Mouse (Mus musculus): ENCODE measurements around the gene Nol11. TPM values are rescaled to one million over a fixed set of nuclear protein-coding genes. Genes with fewer than 3 reads are reported as not detected.

Nol11 gene
- polyA plus RNA-seq, 1 experiment from 2014 or later = 15.5 TPM

- Histone ChIP-seq H3K36me3 (ENCODE audit: insufficient read depth, low read length) (no peaks in the 10 kb centered on the region), H3K27me3 (replicated peaks; ENCODE audit: insufficient read depth, low read length) (no peaks in the 10 kb centered on the region), H3K9me3 (ENCODE audit: low read length) (no peaks in the 10 kb centered on the region), H3K4me1 (ENCODE audit: insufficient read depth, low read depth, low read length) (no peaks in the 10 kb centered on the region), H3K4me2 (replicated peaks; ENCODE audit: low read depth, low read length) (no peak overlapping the region), H3K4me3 (ENCODE audit: low read depth, low read length) (no peak overlapping the region), H3K9ac (replicated peaks; ENCODE audit: low read depth) (no peak overlapping the region), H3K27ac (ENCODE audit: low read length) (no peak overlapping the region)
- ATAC-seq (no peak), DNase-seq (ENCODE audit: low spot score) (peak; percentile 62)
- TF ChIP-seq CTCF (IDR thresholded peaks at IDR 0.05) = peak; percentile 64
- no peak for TF ChIP-seq EP300 (IDR thresholded peaks at IDR 0.05)
- 72% methylated on average over 5 of the region's 5 CpGs for WGBS
These were observed 24.6 kb upstream of the Nol11 start for GRCm38 (mm10) chr11:107213745-107214144.

GRCm38 (mm10) chr11:107209818-107210217, 20.6 kb upstream of the Nol11 start:
- H3K4me3 ChIP-seq (ENCODE audit: low read depth, low read length) = no peak overlapping the region
- H3K27me3 ChIP-seq (replicated peaks; ENCODE audit: insufficient read depth, low read length) = no peaks in the 10 kb centered on the region
- TF ChIP-seq CTCF (IDR thresholded peaks at IDR 0.05) = no peak
- no peak for TF ChIP-seq EP300 (IDR thresholded peaks at IDR 0.05)
- 78% methylated on average over 13 of the region's 13 CpGs for WGBS
- H3K27ac ChIP-seq (ENCODE audit: low read length) = no peak overlapping the region
- DNase-seq (ENCODE audit: low spot score) (no peak), ATAC-seq (no peak)
- H3K4me2 ChIP-seq (replicated peaks; ENCODE audit: low read depth, low read length) = no peak overlapping the region
- no peak overlapping the region for H3K9ac ChIP-seq (replicated peaks; ENCODE audit: low read depth)
- no peaks in the 10 kb centered on the region for H3K4me1 ChIP-seq (ENCODE audit: insufficient read depth, low read depth, low read length)
- H3K9me3 ChIP-seq (ENCODE audit: low read length) = no peaks in the 10 kb centered on the region
- H3K36me3 ChIP-seq (ENCODE audit: insufficient read depth, low read length) = no peaks in the 10 kb centered on the region

DNA sequence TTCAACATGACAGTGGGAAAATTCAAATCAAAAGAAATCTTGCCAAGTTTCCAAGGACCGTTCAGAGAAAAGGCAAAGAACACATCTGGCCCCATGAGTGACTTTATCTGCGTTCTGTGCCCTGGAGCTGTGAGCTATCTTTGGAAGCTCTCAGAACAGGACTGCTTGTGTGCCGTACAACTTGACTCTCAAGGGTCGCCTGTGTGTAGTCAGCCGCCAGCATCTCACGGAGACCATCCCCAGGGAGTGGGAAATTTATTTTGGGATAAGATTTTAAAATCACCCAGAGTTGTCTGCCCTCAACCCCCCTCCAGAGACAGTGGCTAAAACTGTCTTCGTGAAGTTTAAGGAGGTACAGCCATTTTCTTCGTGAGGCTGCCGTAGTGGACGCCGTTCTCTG, 12.6 kb upstream of the Nol11 start:
- Histone ChIP-seq H3K9ac (replicated peaks; ENCODE audit: low read depth) (no peak overlapping the region), H3K27me3 (replicated peaks; ENCODE audit: insufficient read depth, low read length) (no peaks in the 10 kb centered on the region), H3K4me1 (ENCODE audit: insufficient read depth, low read depth, low read length) (no peaks in the 10 kb centered on the region), H3K4me3 (ENCODE audit: low read depth, low read length) (no peak overlapping the region), H3K27ac (ENCODE audit: low read length) (no peak overlapping the region), H3K9me3 (ENCODE audit: low read length) (no peaks in the 10 kb centered on the region), H3K36me3 (ENCODE audit: insufficient read depth, low read length) (no peaks in the 10 kb centered on the region), H3K4me2 (replicated peaks; ENCODE audit: low read depth, low read length) (no peak overlapping the region)
- 65% methylated on average over 11 of the region's 11 CpGs for WGBS
- DNase-seq (ENCODE audit: low spot score) (no peak), ATAC-seq (no peak)
- TF ChIP-seq EP300 (IDR thresholded peaks at IDR 0.05) (no peak), CTCF (IDR thresholded peaks at IDR 0.05) (no peak)

DNA sequence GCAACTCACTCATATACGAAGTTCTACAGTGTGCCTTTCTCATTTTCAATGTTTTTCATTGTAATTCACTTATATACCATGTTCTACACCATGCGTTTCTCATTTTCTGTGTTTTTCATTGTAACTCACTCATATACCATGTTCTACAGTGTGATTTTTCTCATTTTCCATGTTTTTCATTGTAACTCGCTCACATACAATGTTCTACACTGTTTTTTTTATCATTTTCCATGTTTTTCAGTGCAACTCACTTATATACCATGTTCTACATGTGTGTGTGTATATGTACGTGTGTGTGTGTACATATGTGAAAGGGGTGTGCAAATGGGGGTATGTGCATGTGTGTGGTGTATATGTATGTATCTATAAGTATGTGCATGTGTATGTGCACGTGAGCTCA, 10.1 kb upstream of the Nol11 start:
- ATAC-seq (no peak), DNase-seq (ENCODE audit: low spot score) (no peak)
- Histone ChIP-seq H3K27me3 (replicated peaks; ENCODE audit: insufficient read depth, low read length) (no peaks in the 10 kb centered on the region), H3K27ac (ENCODE audit: low read length) (no peak overlapping the region), H3K9me3 (ENCODE audit: low read length) (no peaks in the 10 kb centered on the region), H3K9ac (replicated peaks; ENCODE audit: low read depth) (no peak overlapping the region), H3K4me2 (replicated peaks; ENCODE audit: low read depth, low read length) (no peak overlapping the region), H3K4me1 (ENCODE audit: insufficient read depth, low read depth, low read length) (no peaks in the 10 kb centered on the region), H3K4me3 (ENCODE audit: low read depth, low read length) (no peak overlapping the region), H3K36me3 (ENCODE audit: insufficient read depth, low read length) (no peaks in the 10 kb centered on the region)
- 77% methylated on average over 5 of the region's 5 CpGs for WGBS
- TF ChIP-seq CTCF (IDR thresholded peaks at IDR 0.05) (no peak), EP300 (IDR thresholded peaks at IDR 0.05) (no peak)

DNA sequence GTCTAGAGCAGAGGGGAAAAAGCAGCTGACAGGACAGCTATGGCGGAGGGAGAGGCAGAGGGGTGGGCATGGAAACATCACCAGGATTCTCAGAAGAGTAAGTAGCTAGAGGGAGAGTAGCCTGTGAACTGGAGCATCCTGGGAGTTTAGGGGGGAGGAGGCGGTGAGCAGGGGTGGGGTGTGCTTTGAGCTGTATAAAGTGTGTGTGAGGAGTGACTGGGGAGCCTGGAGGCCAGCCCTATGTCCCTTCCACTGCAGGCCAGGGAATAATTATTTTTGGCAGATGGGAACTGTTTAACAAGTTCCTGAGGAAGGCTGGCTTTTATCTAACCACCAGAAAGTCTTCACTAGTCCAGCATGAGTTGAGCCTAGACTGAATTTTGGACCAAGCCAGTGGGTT, 6.2 kb upstream of the Nol11 start:
- WGBS = 63% methylated on average over 2 of the region's 2 CpGs
- no peak overlapping the region for H3K4me2 ChIP-seq (replicated peaks; ENCODE audit: low read depth, low read length)
- no peak overlapping the region for H3K27ac ChIP-seq (ENCODE audit: low read length)
- H3K36me3 ChIP-seq (ENCODE audit: insufficient read depth, low read length) = no peaks in the 10 kb centered on the region
- no peak for ATAC-seq
- H3K4me3 ChIP-seq (ENCODE audit: low read depth, low read length) = no peak overlapping the region
- H3K4me1 ChIP-seq (ENCODE audit: insufficient read depth, low read depth, low read length) = no peaks in the 10 kb centered on the region
- H3K27me3 ChIP-seq (replicated peaks; ENCODE audit: insufficient read depth, low read length) = no peaks in the 10 kb centered on the region
- no peak for TF ChIP-seq EP300 (IDR thresholded peaks at IDR 0.05)
- TF ChIP-seq CTCF (IDR thresholded peaks at IDR 0.05) = no peak
- H3K9me3 ChIP-seq (ENCODE audit: low read length) = no peaks in the 10 kb centered on the region
- DNase-seq (ENCODE audit: low spot score) = no peak
- no peak overlapping the region for H3K9ac ChIP-seq (replicated peaks; ENCODE audit: low read depth)

GRCm38 (mm10) chr11:107190376-107190775, 1.2 kb upstream of the Nol11 start:
- Histone ChIP-seq H3K27ac (ENCODE audit: low read length) (no peak overlapping the region), H3K4me1 (ENCODE audit: insufficient read depth, low read depth, low read length) (peaks cover 5% of the 10 kb centered on the region; the same call in 1 of the 2 replicates), H3K27me3 (replicated peaks; ENCODE audit: insufficient read depth, low read length) (no peaks in the 10 kb centered on the region), H3K9ac (replicated peaks; ENCODE audit: low read depth) (no peak overlapping the region), H3K4me3 (ENCODE audit: low read depth, low read length) (no peak overlapping the region), H3K9me3 (ENCODE audit: low read length) (no peaks in the 10 kb centered on the region), H3K4me2 (replicated peaks; ENCODE audit: low read depth, low read length) (no peak overlapping the region), H3K36me3 (ENCODE audit: insufficient read depth, low read length) (no peaks in the 10 kb centered on the region)
- ATAC-seq = no peak
- TF ChIP-seq CTCF (IDR thresholded peaks at IDR 0.05) (no peak), EP300 (IDR thresholded peaks at IDR 0.05) (no peak)
- 44% methylated on average over 2 of the region's 2 CpGs for WGBS
- no peak for DNase-seq (ENCODE audit: low spot score)

DNA sequence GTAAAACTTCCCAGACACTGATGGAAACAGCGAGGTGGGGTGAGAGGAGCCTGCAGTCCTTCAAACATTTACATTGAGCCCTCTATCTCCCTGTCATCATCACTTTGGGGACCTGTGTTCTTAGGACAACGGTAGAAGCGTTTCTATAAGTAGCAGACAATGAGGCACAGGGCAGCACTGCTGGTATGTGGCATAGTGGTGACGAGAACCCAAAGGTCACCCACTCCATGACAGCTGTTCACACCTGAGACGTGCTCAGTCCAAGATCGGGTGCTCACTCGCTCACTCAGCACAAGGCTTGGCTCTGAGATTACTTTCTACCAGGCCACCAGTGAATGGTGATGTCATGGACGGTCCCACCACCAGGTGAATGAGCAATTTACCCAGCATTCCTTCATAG, 5.4 kb downstream of the Nol11 start:
- DNase-seq (ENCODE audit: low spot score) (no peak), ATAC-seq (no peak)
- H3K27ac ChIP-seq (ENCODE audit: low read length) = no peak overlapping the region
- no peak overlapping the region for H3K4me3 ChIP-seq (ENCODE audit: low read depth, low read length)
- peaks cover 14% of the 10 kb centered on the region for H3K36me3 ChIP-seq (ENCODE audit: insufficient read depth, low read length)
- H3K9me3 ChIP-seq (ENCODE audit: low read length) = no peaks in the 10 kb centered on the region
- TF ChIP-seq EP300 (IDR thresholded peaks at IDR 0.05) (no peak), CTCF (IDR thresholded peaks at IDR 0.05) (no peak)
- H3K4me2 ChIP-seq (replicated peaks; ENCODE audit: low read depth, low read length) = no peak overlapping the region
- 80% methylated on average over 8 of the region's 8 CpGs for WGBS
- no peaks in the 10 kb centered on the region for H3K27me3 ChIP-seq (replicated peaks; ENCODE audit: insufficient read depth, low read length)
- peaks cover 5% of the 10 kb centered on the region; the same call in 1 of the 2 replicates for H3K4me1 ChIP-seq (ENCODE audit: insufficient read depth, low read depth, low read length)
- H3K9ac ChIP-seq (replicated peaks; ENCODE audit: low read depth) = no peak overlapping the region
